Mouse (Mus musculus) intestine, embryonic 16.5 days (tissue): ENCODE measurements around the gene Map3k9. TPM values are rescaled to one million over a fixed set of nuclear protein-coding genes. Genes with fewer than 3 reads are reported as not detected.
A peak's percentile ranks its signal among the peaks of the same experiment; 100 is the strongest.

Source experiments
- ATAC-seq: fragments of 200-750 bp; cut with Nextera tagmentation; 2 replicates; pipeline ENCODE4 v1.8.0; 2017; ENCODE audit warnings: moderate TSS enrichment, moderate library complexity
- H3K27ac ChIP-seq: fragments of 300-500 bp; sonication (generic); 2 replicates; pipeline ENCODE4 v1.5.1; 2014; ENCODE audit warnings: mild to moderate bottlenecking, low read length
- H3K27me3 ChIP-seq: fragments of 300-500 bp; sonication (generic); replicated peaks from 2 replicates; pipeline ENCODE4 v1.6.1; 2014; ENCODE audit warnings: low read length, control low read depth, mixed read lengths; ENCODE audit not compliant: control insufficient read depth, insufficient read depth
- H3K36me3 ChIP-seq: fragments of 300-500 bp; sonication (generic); 2 replicates; pipeline ENCODE4 v1.6.1; 2014; ENCODE audit warnings: low read length, control low read depth; ENCODE audit not compliant: control insufficient read depth, insufficient read depth
- H3K4me1 ChIP-seq: fragments of 300-500 bp; sonication (generic); 2 replicates; pipeline ENCODE4 v1.6.1; 2014; ENCODE audit warnings: low read length, control low read depth, mixed read lengths; ENCODE audit not compliant: control insufficient read depth, insufficient read depth
- H3K4me2 ChIP-seq: fragments of 300-500 bp; sonication (generic); 2 replicates; pipeline ENCODE4 v1.6.1; 2014; ENCODE audit warnings: low read depth, low read length, control low read depth
- H3K4me3 ChIP-seq: fragments of 300-500 bp; sonication (generic); 2 replicates; pipeline ENCODE4 v1.5.1; 2014; ENCODE audit warnings: mild to moderate bottlenecking, low read length
- H3K9ac ChIP-seq: fragments of 300-500 bp; sonication (generic); 2 replicates; pipeline ENCODE4 v1.6.1; 2014; ENCODE audit warnings: low read depth, low read length
- H3K9me3 ChIP-seq: fragments of 300-500 bp; sonication (generic); 2 replicates; pipeline ENCODE4 v1.6.1; 2016; ENCODE audit warnings: low read length, control low read depth; ENCODE audit not compliant: control insufficient read depth
- WGBS: fragments of 180-500 bp; shearing (Covaris S2); extraction: QIAGEN DNeasy Blood & Tissue Kit; methylation state at CpG from one replicate; pipeline ENCODE4 v1.1.7; 2014; 5-methylcytosine and 5-hydroxymethylcytosine counted together
- polyA plus RNA-seq: library from polyadenylated mRNA; unstranded; fragments of >200 nt; fragmentation: Nextera tagmentation; extraction: Ambion mirVana; gene quantifications from 2 replicates; pipeline ENCODE4 v1.2.1, GENCODE M21; 2015

Gene Map3k9
- polyA plus RNA-seq, 1 experiment from 2014 or later: 1.4 TPM

DNA sequence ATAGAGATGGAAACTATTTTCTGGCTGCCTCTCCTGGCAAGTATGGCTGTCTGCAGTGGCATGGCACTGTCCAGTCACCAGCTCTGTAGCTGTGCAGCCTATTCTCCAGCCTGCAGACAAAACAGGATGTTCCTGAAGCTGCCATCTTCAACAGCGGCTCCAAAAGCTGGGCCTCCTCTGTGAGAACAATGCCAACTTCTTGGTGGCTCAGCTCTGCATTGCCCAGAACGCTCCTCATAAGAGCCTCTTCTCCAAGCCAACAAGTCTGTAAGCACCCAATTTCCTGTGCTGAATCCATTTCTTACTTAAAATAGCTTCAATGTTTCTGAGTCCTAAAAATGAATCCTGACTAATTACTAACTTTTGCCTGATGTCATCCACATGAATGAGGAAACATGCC, 5.3 kb downstream of the Map3k9 start:
- WGBS: 85% methylated on average over 2 of the region's 2 CpGs
- Histone ChIP-seq H3K27me3 (peaks cover under 1% of the 10 kb centered on the region; the same call in 1 of the 2 replicates), H3K9me3 (no peaks in the 10 kb centered on the region), H3K4me1 (0 out of 2 replicates have a peak, but pooled peaks cover 5% of the 10 kb centered on the region), H3K4me2 (no peak overlapping the region), H3K4me3 (no peak overlapping the region), H3K36me3 (no peaks in the 10 kb centered on the region), H3K27ac (no peak overlapping the region), H3K9ac (no peak overlapping the region)
- no peak for ATAC-seq

GRCm38 (mm10) chr12:81774186-81774585, 6.8 kb downstream of the Map3k9 start:
- H3K27ac ChIP-seq: no peak overlapping the region
- H3K4me1 ChIP-seq: 0 out of 2 replicates have a peak, but pooled peaks cover 3% of the 10 kb centered on the region
- no peaks in the 10 kb centered on the region for H3K27me3 ChIP-seq
- H3K4me2 ChIP-seq: no peak overlapping the region
- WGBS: 88% methylated on average over 4 of the region's 4 CpGs
- no peaks in the 10 kb centered on the region for H3K36me3 ChIP-seq
- no peak overlapping the region for H3K4me3 ChIP-seq
- no peak for ATAC-seq
- no peak overlapping the region for H3K9ac ChIP-seq
- no peaks in the 10 kb centered on the region for H3K9me3 ChIP-seq

GRCm38 (mm10) chr12:81769458-81769857, 11.5 kb downstream of the Map3k9 start:
- H3K27ac ChIP-seq: no peak overlapping the region
- H3K36me3 ChIP-seq: no peaks in the 10 kb centered on the region
- no peaks in the 10 kb centered on the region for H3K4me1 ChIP-seq
- no peak for ATAC-seq
- H3K9ac ChIP-seq: no peak overlapping the region
- no peak overlapping the region for H3K4me2 ChIP-seq
- no peaks in the 10 kb centered on the region for H3K9me3 ChIP-seq
- H3K4me3 ChIP-seq: no peak overlapping the region
- WGBS: 89% methylated on average over 4 of the region's 4 CpGs
- no peaks in the 10 kb centered on the region for H3K27me3 ChIP-seq

DNA sequence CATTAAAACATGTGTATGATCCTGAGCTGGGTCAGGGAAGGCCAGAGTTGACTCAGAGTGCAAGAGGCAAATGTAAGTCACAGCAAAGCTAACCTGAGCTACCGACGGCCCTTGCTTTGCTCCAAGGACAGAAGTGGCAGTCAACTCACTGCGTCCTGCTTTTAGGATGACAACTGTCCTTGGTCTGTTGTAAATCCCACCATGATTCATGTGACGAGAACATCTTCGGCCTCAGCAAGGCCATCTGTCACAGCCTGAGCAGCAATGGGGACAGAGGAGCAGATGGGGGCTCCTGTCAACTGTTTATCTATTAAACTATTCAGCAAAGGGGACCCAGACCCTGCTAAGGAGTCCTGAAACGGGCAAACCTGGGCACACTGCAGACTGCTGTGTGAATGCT, 15.6 kb downstream of the Map3k9 start:
- ATAC-seq: no peak
- Histone ChIP-seq H3K4me2 (no peak overlapping the region), H3K4me3 (no peak overlapping the region), H3K4me1 (no peaks in the 10 kb centered on the region), H3K9ac (no peak overlapping the region), H3K36me3 (no peaks in the 10 kb centered on the region), H3K9me3 (no peaks in the 10 kb centered on the region), H3K27ac (no peak overlapping the region), H3K27me3 (no peaks in the 10 kb centered on the region)
- WGBS: 84% methylated on average over 6 of the region's 6 CpGs

- ATAC-seq: no peak
- no peak overlapping the region for H3K9ac ChIP-seq
- H3K9me3 ChIP-seq: no peaks in the 10 kb centered on the region
- WGBS: 90% methylated on average over 5 of the region's 5 CpGs
- no peaks in the 10 kb centered on the region for H3K27me3 ChIP-seq
- H3K4me1 ChIP-seq: no peaks in the 10 kb centered on the region
- H3K27ac ChIP-seq: no peak overlapping the region
- no peaks in the 10 kb centered on the region for H3K36me3 ChIP-seq
- no peak overlapping the region for H3K4me3 ChIP-seq
- no peak overlapping the region for H3K4me2 ChIP-seq
Observed at GRCm38 (mm10) chr12:81764370-81764769, 16.6 kb downstream of the Map3k9 start.

- H3K9ac ChIP-seq: peak overlapping the region; percentile 24; the same call in 1 of the 2 replicates
- 52% methylated on average over 7 of the region's 7 CpGs for WGBS
- no peaks in the 10 kb centered on the region for H3K27me3 ChIP-seq
- H3K9me3 ChIP-seq: no peaks in the 10 kb centered on the region
- ATAC-seq: peak; percentile 84
- no peaks in the 10 kb centered on the region for H3K36me3 ChIP-seq
- no peak overlapping the region for H3K4me2 ChIP-seq
- no peak overlapping the region for H3K4me3 ChIP-seq
- H3K27ac ChIP-seq: peak overlapping the region; percentile 48; the same call in 1 of the 2 replicates
- H3K4me1 ChIP-seq: peaks cover 11% of the 10 kb centered on the region
Observed at GRCm38 (mm10) chr12:81754651-81755050, 26.3 kb downstream of the Map3k9 start.

DNA sequence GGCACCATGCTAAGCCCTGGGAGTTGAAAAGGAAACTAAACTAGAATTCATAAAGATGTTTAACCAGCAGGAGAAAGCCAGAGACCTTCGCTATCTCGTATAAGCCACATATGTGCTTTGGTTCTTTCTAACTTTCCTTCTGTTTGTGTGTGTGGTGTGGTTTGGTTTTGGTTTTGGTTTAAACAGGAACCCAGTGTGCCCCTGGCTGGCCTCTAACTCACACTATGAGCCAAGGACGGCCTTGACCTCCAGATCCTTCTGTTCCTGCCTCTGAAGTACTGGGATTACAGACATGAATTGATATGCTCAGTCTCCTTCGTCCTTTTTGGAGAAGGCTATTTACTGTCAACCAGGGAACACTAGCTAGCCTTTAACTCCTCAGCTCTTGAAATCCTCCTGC, 29.9 kb downstream of the Map3k9 start:
- H3K4me1 ChIP-seq: peaks cover 21% of the 10 kb centered on the region
- 66% methylated on average over 4 of the region's 4 CpGs for WGBS
- no peaks in the 10 kb centered on the region for H3K36me3 ChIP-seq
- H3K9ac ChIP-seq: no peak overlapping the region
- no peak overlapping the region for H3K27ac ChIP-seq
- H3K4me3 ChIP-seq: no peak overlapping the region
- H3K4me2 ChIP-seq: no peak overlapping the region
- no peaks in the 10 kb centered on the region for H3K27me3 ChIP-seq
- no peak for ATAC-seq
- no peaks in the 10 kb centered on the region for H3K9me3 ChIP-seq

DNA sequence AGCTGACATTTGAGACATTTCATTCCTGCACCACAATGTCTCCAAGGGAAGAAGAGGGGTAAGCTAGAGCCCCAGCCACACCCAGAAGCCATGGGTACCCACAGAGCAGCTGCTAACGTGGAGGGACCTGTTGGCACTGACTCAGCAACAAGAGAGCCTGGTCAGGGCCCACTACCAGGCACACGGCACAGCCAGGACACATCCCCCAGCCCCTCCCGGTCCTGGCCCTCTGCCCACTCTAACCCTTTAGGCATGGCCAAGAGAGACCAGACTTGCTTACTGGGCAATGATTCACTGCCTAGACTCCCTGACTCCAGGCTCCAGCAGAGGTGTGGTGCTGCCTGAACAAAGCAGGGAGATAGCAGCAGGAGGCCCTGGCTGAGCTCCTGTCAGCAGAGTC, 32.1 kb downstream of the Map3k9 start:
- Histone ChIP-seq H3K4me2 (no peak overlapping the region), H3K27ac (no peak overlapping the region; the same call in 1 of the 2 replicates), H3K9me3 (no peaks in the 10 kb centered on the region), H3K9ac (no peak overlapping the region), H3K4me3 (no peak overlapping the region), H3K36me3 (no peaks in the 10 kb centered on the region), H3K4me1 (peaks cover 17% of the 10 kb centered on the region; the same call in 1 of the 2 replicates), H3K27me3 (no peaks in the 10 kb centered on the region)
- 0 out of 2 replicates have a peak, but pooled peaks have one; percentile 29 for ATAC-seq
- WGBS: 40% methylated on average over 3 of the region's 3 CpGs

DNA sequence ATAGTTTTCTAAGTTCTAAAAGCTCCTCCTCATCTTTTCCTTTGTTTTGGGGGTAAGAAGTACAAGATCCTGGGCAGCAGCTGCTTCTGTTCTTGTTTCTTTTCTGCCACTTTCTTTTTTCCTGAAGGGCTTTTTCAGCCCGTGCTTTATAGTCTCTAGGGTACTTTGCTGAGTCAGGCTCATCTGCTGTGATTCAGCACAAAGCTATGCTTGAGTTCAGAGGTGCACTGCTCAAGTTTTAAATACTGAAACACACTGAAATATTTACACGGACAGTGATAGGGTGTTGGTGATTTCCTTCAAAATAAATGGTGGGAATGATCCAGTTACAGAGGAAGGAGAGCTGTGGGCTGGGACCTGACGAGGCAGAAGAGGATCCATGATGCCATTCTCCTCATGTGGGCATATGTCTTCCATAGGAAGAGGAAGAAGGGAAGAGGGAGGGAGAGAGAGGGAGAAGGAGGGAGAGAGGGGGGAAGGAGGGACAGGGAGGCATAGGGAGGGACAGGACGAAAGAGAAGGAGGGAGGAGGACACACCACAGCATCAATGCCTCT, 32.9 kb downstream of the Map3k9 start:
- no peak overlapping the region for H3K27ac ChIP-seq
- H3K36me3 ChIP-seq: no peaks in the 10 kb centered on the region
- WGBS: 50% methylated on average over 4 of the region's 4 CpGs
- H3K9me3 ChIP-seq: no peaks in the 10 kb centered on the region
- no peak overlapping the region for H3K4me2 ChIP-seq
- H3K4me3 ChIP-seq: no peak overlapping the region
- no peaks in the 10 kb centered on the region for H3K27me3 ChIP-seq
- ATAC-seq: no peak
- peaks cover 17% of the 10 kb centered on the region; the same call in 1 of the 2 replicates for H3K4me1 ChIP-seq
- H3K9ac ChIP-seq: no peak overlapping the region
